Mouse (Mus musculus) erythroblast, adult 5-6 weeks (primary cell): ENCODE results near the gene Cyth2. TPM values are rescaled to one million over a fixed set of nuclear protein-coding genes. Genes with fewer than 3 reads are reported as not detected.

Source experiments
- total RNA-seq, 2 experiments: library from RNA; stranded (forward) in 1 of 2; stranded (reverse) in 1 of 2; fragments of 150-400 nt in 1 of 2; fragments of 200-764, 138-1000 nt in 1 of 2; gene quantifications; 2 replicates each; pipeline versions ENCODE4 v1.2.3 to v1.2.4; 2015 to 2017; ENCODE audit warnings: low replicate concordance in 2 of 2

The Cyth2 gene
- total RNA-seq, 2 experiments from 2014 or later: 10.6 to 14.5 TPM

Other genes starting within 250 kb of the Cyth2 start
- 5.8 and 9.0 TPM in 2 replicates for gene Bcat2, start 244.4 kb downstream of the Cyth2 start, total RNA-seq (2015; ENCODE audit: low replicate concordance)
- gene Bcat2, start 244.4 kb downstream of the Cyth2 start, total RNA-seq (2017; ENCODE audit: low replicate concordance): 10.7 and 11.2 TPM in 2 replicates
- not detected in 2 replicates for gene Fgf21, start 199.1 kb downstream of the Cyth2 start, total RNA-seq (2015; ENCODE audit: low replicate concordance)
- not detected in 2 replicates for gene Fgf21, start 199.1 kb downstream of the Cyth2 start, total RNA-seq (2017; ENCODE audit: low replicate concordance)
- gene Fut1, start 197.3 kb downstream of the Cyth2 start, total RNA-seq (2015; ENCODE audit: low replicate concordance): not detected in 2 replicates
- gene Fut1, start 197.3 kb downstream of the Cyth2 start, total RNA-seq (2017; ENCODE audit: low replicate concordance): not detected in 2 replicates
- not detected in 2 replicates for gene Izumo1, start 192.8 kb downstream of the Cyth2 start, total RNA-seq (2015; ENCODE audit: low replicate concordance)
- not detected in 2 replicates for gene Izumo1, start 192.8 kb downstream of the Cyth2 start, total RNA-seq (2017; ENCODE audit: low replicate concordance)
- not detected in 2 replicates for gene Rasip1, start 187.1 kb downstream of the Cyth2 start, total RNA-seq (2015; ENCODE audit: low replicate concordance)
- not detected in 2 replicates for gene Rasip1, start 187.1 kb downstream of the Cyth2 start, total RNA-seq (2017; ENCODE audit: low replicate concordance)
- gene Mamstr, start 174.6 kb downstream of the Cyth2 start, total RNA-seq (2015; ENCODE audit: low replicate concordance): not detected in 2 replicates
- gene Mamstr, start 174.6 kb downstream of the Cyth2 start, total RNA-seq (2017; ENCODE audit: low replicate concordance): not detected in 2 replicates
- gene Fut2, start 148.2 kb downstream of the Cyth2 start, total RNA-seq (2015; ENCODE audit: low replicate concordance): not detected in 2 replicates
- gene Fut2, start 148.2 kb downstream of the Cyth2 start, total RNA-seq (2017; ENCODE audit: low replicate concordance): not detected in 2 replicates
- not detected in 2 replicates for gene Ntn5, start 130.6 kb downstream of the Cyth2 start, total RNA-seq (2015; ENCODE audit: low replicate concordance)
- gene Ntn5, start 130.6 kb downstream of the Cyth2 start, total RNA-seq (2017; ENCODE audit: low replicate concordance): not detected in 2 replicates
- gene Sec1, start 120.2 kb downstream of the Cyth2 start, total RNA-seq (2015; ENCODE audit: low replicate concordance): not detected in 2 replicates
- not detected in 2 replicates for gene Sec1, start 120.2 kb downstream of the Cyth2 start, total RNA-seq (2017; ENCODE audit: low replicate concordance)
- gene Car11, start 114.7 kb downstream of the Cyth2 start, total RNA-seq (2015; ENCODE audit: low replicate concordance): not detected in 2 replicates
- not detected in 2 replicates for gene Car11, start 114.7 kb downstream of the Cyth2 start, total RNA-seq (2017; ENCODE audit: low replicate concordance)
- gene Dbp, start 109.5 kb downstream of the Cyth2 start, total RNA-seq (2015; ENCODE audit: low replicate concordance): 1.5 and 1.9 TPM in 2 replicates
- 0.77 and 2.2 TPM in 2 replicates for gene Dbp, start 109.5 kb downstream of the Cyth2 start, total RNA-seq (2017; ENCODE audit: low replicate concordance)
- gene Rpl18, start 99.1 kb downstream of the Cyth2 start, total RNA-seq (2015; ENCODE audit: low replicate concordance): 423 and 424 TPM in 2 replicates
- gene Rpl18, start 99.1 kb downstream of the Cyth2 start, total RNA-seq (2017; ENCODE audit: low replicate concordance): 286 and 289 TPM in 2 replicates
- 4.6 and 7.9 TPM in 2 replicates for gene Sphk2, start 96.6 kb downstream of the Cyth2 start, total RNA-seq (2015; ENCODE audit: low replicate concordance)
- 2.1 and 2.6 TPM in 2 replicates for gene Sphk2, start 96.6 kb downstream of the Cyth2 start, total RNA-seq (2017; ENCODE audit: low replicate concordance)
- not detected in 2 replicates for gene Fam83e, start 93.4 kb downstream of the Cyth2 start, total RNA-seq (2015; ENCODE audit: low replicate concordance)
- gene Fam83e, start 93.4 kb downstream of the Cyth2 start, total RNA-seq (2017; ENCODE audit: low replicate concordance): not detected in 2 replicates
- gene Spaca4, start 88.8 kb downstream of the Cyth2 start, total RNA-seq (2015; ENCODE audit: low replicate concordance): not detected in 2 replicates
- not detected in 2 replicates for gene Spaca4, start 88.8 kb downstream of the Cyth2 start, total RNA-seq (2017; ENCODE audit: low replicate concordance)
- gene Lmtk3, start 30.8 kb downstream of the Cyth2 start, total RNA-seq (2015; ENCODE audit: low replicate concordance): not detected in 2 replicates
- gene Lmtk3, start 30.8 kb downstream of the Cyth2 start, total RNA-seq (2017; ENCODE audit: low replicate concordance): not detected in 2 replicates
- gene Sult2b1, start 29.9 kb downstream of the Cyth2 start, total RNA-seq (2015; ENCODE audit: low replicate concordance): not detected in 2 replicates
- not detected in 2 replicates for gene Sult2b1, start 29.9 kb downstream of the Cyth2 start, total RNA-seq (2017; ENCODE audit: low replicate concordance)
- 0.38 TPM in 1 of 2 replicates, not detected in the other for gene Kcnj14, start 10.2 kb upstream of the Cyth2 start, total RNA-seq (2015; ENCODE audit: low replicate concordance)
- 0.09 TPM in 1 of 2 replicates, not detected in the other for gene Kcnj14, start 10.2 kb upstream of the Cyth2 start, total RNA-seq (2017; ENCODE audit: low replicate concordance)
- 1.5 and 2.3 TPM in 2 replicates for gene Grwd1, start 16.4 kb upstream of the Cyth2 start, total RNA-seq (2015; ENCODE audit: low replicate concordance)
- 0.43 and 3.1 TPM in 2 replicates for gene Grwd1, start 16.4 kb upstream of the Cyth2 start, total RNA-seq (2017; ENCODE audit: low replicate concordance)
- 31.3 and 67.2 TPM in 2 replicates for gene Kdelr1, start 58.2 kb upstream of the Cyth2 start, total RNA-seq (2015; ENCODE audit: low replicate concordance)
- gene Kdelr1, start 58.2 kb upstream of the Cyth2 start, total RNA-seq (2017; ENCODE audit: low replicate concordance): 18.0 and 20.1 TPM in 2 replicates
- gene Grin2d, start 63.8 kb upstream of the Cyth2 start, total RNA-seq (2015; ENCODE audit: low replicate concordance): not detected in 2 replicates
- 0.28 TPM in 1 of 2 replicates, not detected in the other for gene Grin2d, start 63.8 kb upstream of the Cyth2 start, total RNA-seq (2017; ENCODE audit: low replicate concordance)
- 4.0 TPM in 1 of 2 replicates, not detected in the other for gene Syngr4, start 82.1 kb upstream of the Cyth2 start, total RNA-seq (2015; ENCODE audit: low replicate concordance)
- not detected in 2 replicates for gene Syngr4, start 82.1 kb upstream of the Cyth2 start, total RNA-seq (2017; ENCODE audit: low replicate concordance)
- gene Tmem143, start 82.4 kb upstream of the Cyth2 start, total RNA-seq (2015; ENCODE audit: low replicate concordance): 1.3 TPM in 1 of 2 replicates, not detected in the other
- gene Tmem143, start 82.4 kb upstream of the Cyth2 start, total RNA-seq (2017; ENCODE audit: low replicate concordance): 0.26 and 3.8 TPM in 2 replicates
- gene Emp3, start 106.8 kb upstream of the Cyth2 start, total RNA-seq (2015; ENCODE audit: low replicate concordance): 56.4 and 143 TPM in 2 replicates
- gene Emp3, start 106.8 kb upstream of the Cyth2 start, total RNA-seq (2017; ENCODE audit: low replicate concordance): 48.2 and 77.1 TPM in 2 replicates
- 2.5 TPM in 1 of 2 replicates, not detected in the other for gene Ccdc114, start 109.5 kb upstream of the Cyth2 start, total RNA-seq (2015; ENCODE audit: low replicate concordance)
- 0.51 and 2.0 TPM in 2 replicates for gene Ccdc114, start 109.5 kb upstream of the Cyth2 start, total RNA-seq (2017; ENCODE audit: low replicate concordance)
- gene Abcc6, start 215.7 kb upstream of the Cyth2 start, total RNA-seq (2015; ENCODE audit: low replicate concordance): not detected in 2 replicates
- not detected in 2 replicates for gene Abcc6, start 215.7 kb upstream of the Cyth2 start, total RNA-seq (2017; ENCODE audit: low replicate concordance)
- 5.4 and 9.2 TPM in 2 replicates for gene Nomo1, start 219.1 kb upstream of the Cyth2 start, total RNA-seq (2015; ENCODE audit: low replicate concordance)
- gene Nomo1, start 219.1 kb upstream of the Cyth2 start, total RNA-seq (2017; ENCODE audit: low replicate concordance): 6.1 and 8.5 TPM in 2 replicates